Mouse (Mus musculus): ENCODE results near the gene Kcp. TPM values are rescaled to one million over a fixed set of nuclear protein-coding genes. Genes with fewer than 3 reads are reported as not detected.

The Kcp gene
- polyA plus RNA-seq, 1 experiment: 4.9 TPM

- TF ChIP-seq POLR2A (IDR thresholded peaks at IDR 0.05; ENCODE audit: borderline replicate concordance, insufficient read depth, low read length) (no peak), CTCF (IDR thresholded peaks at IDR 0.05; ENCODE audit: borderline replicate concordance, insufficient read depth, low read depth, low read length) (no peak)
- WGBS: 13% methylated on average over 2 of the region's 2 CpGs
- H3K4me3 ChIP-seq (replicated peaks; ENCODE audit: insufficient read depth, low read depth, low read length): no peak overlapping the region
Measured at GRCm38 (mm10) chr6:29497791-29498190, 10.0 kb downstream of the Kcp start.

GRCm38 (mm10) chr6:29496270-29496669 lies 11.5 kb downstream of the Kcp start:
- TF ChIP-seq CTCF (IDR thresholded peaks at IDR 0.05; ENCODE audit: borderline replicate concordance, insufficient read depth, low read depth, low read length) (no peak), POLR2A (IDR thresholded peaks at IDR 0.05; ENCODE audit: borderline replicate concordance, insufficient read depth, low read length) (no peak)
- no peak for DNase-seq
- Histone ChIP-seq H3K4me3 (replicated peaks; ENCODE audit: insufficient read depth, low read depth, low read length) (no peak overlapping the region), H3K27ac (ENCODE audit: insufficient read depth, low read length) (no peak overlapping the region), H3K4me1 (ENCODE audit: control insufficient read depth, insufficient read depth, low read length) (no peaks in the 10 kb centered on the region), H3K27me3 (ENCODE audit: control insufficient read depth, insufficient read depth, low read length) (no peaks in the 10 kb centered on the region)
- 12% methylated on average over 25 of the region's 25 CpGs for WGBS

More at GRCm38 (mm10) chr6:29497791-29498190, 10.0 kb downstream of the Kcp start:
- H3K27me3 ChIP-seq (ENCODE audit: control insufficient read depth, insufficient read depth, low read length): no peaks in the 10 kb centered on the region
- no peaks in the 10 kb centered on the region for H3K4me1 ChIP-seq (ENCODE audit: control insufficient read depth, insufficient read depth, low read length)
- no peak overlapping the region for H3K27ac ChIP-seq (ENCODE audit: insufficient read depth, low read length)
- DNase-seq: no peak

- Histone ChIP-seq H3K4me3 (replicated peaks; ENCODE audit: insufficient read depth, low read depth, low read length) (no peak overlapping the region), H3K4me1 (ENCODE audit: control insufficient read depth, insufficient read depth, low read length) (no peaks in the 10 kb centered on the region), H3K27me3 (ENCODE audit: control insufficient read depth, insufficient read depth, low read length) (no peaks in the 10 kb centered on the region), H3K27ac (ENCODE audit: insufficient read depth, low read length) (no peak overlapping the region)
- 83% methylated on average over 4 of the region's 4 CpGs for WGBS
- no peak for DNase-seq
- TF ChIP-seq CTCF (IDR thresholded peaks at IDR 0.05; ENCODE audit: borderline replicate concordance, insufficient read depth, low read depth, low read length): no peak
- TF ChIP-seq POLR2A (IDR thresholded peaks at IDR 0.05; ENCODE audit: borderline replicate concordance, insufficient read depth, low read length): no peak
Measured at GRCm38 (mm10) chr6:29494101-29494500, 13.7 kb downstream of the Kcp start.

- WGBS: 68% methylated on average over 2 of the region's 2 CpGs
- no peak for TF ChIP-seq CTCF (IDR thresholded peaks at IDR 0.05; ENCODE audit: borderline replicate concordance, insufficient read depth, low read depth, low read length)
- no peak for TF ChIP-seq POLR2A (IDR thresholded peaks at IDR 0.05; ENCODE audit: borderline replicate concordance, insufficient read depth, low read length)
- H3K4me1 ChIP-seq (ENCODE audit: control insufficient read depth, insufficient read depth, low read length): no peaks in the 10 kb centered on the region
- no peak overlapping the region for H3K27ac ChIP-seq (ENCODE audit: insufficient read depth, low read length)
- DNase-seq: no peak
- no peak overlapping the region for H3K4me3 ChIP-seq (replicated peaks; ENCODE audit: insufficient read depth, low read depth, low read length)
- no peaks in the 10 kb centered on the region for H3K27me3 ChIP-seq (ENCODE audit: control insufficient read depth, insufficient read depth, low read length)
Measured at GRCm38 (mm10) chr6:29485951-29486350, 21.8 kb downstream of the Kcp start.

GRCm38 (mm10) chr6:29484716-29485559 lies 22.8 kb downstream of the Kcp start:
- no peak for TF ChIP-seq POLR2A (IDR thresholded peaks at IDR 0.05; ENCODE audit: borderline replicate concordance, insufficient read depth, low read length)
- peak; percentile 87 for TF ChIP-seq CTCF (IDR thresholded peaks at IDR 0.05; ENCODE audit: borderline replicate concordance, insufficient read depth, low read depth, low read length)
- 7% methylated on average over 26 of the region's 26 CpGs for WGBS
- Histone ChIP-seq H3K4me3 (replicated peaks; ENCODE audit: insufficient read depth, low read depth, low read length) (peak overlapping the region; percentile 38), H3K27me3 (ENCODE audit: control insufficient read depth, insufficient read depth, low read length) (no peaks in the 10 kb centered on the region), H3K27ac (ENCODE audit: insufficient read depth, low read length) (no peak overlapping the region), H3K4me1 (ENCODE audit: control insufficient read depth, insufficient read depth, low read length) (no peaks in the 10 kb centered on the region)
- peak; percentile 38 to 60 for DNase-seq

GRCm38 (mm10) chr6:29482691-29483090 lies 25.1 kb downstream of the Kcp start:
- DNase-seq: no peak
- Histone ChIP-seq H3K27me3 (ENCODE audit: control insufficient read depth, insufficient read depth, low read length) (no peaks in the 10 kb centered on the region), H3K27ac (ENCODE audit: insufficient read depth, low read length) (no peak overlapping the region), H3K4me3 (replicated peaks; ENCODE audit: insufficient read depth, low read depth, low read length) (no peak overlapping the region), H3K4me1 (ENCODE audit: control insufficient read depth, insufficient read depth, low read length) (no peaks in the 10 kb centered on the region)
- no peak for TF ChIP-seq CTCF (IDR thresholded peaks at IDR 0.05; ENCODE audit: borderline replicate concordance, insufficient read depth, low read depth, low read length)
- no peak for TF ChIP-seq POLR2A (IDR thresholded peaks at IDR 0.05; ENCODE audit: borderline replicate concordance, insufficient read depth, low read length)
- WGBS: 80% methylated on average over 13 of the region's 13 CpGs

GRCm38 (mm10) chr6:29474736-29475135 lies 33.0 kb downstream of the Kcp start:
- 67% methylated on average over 2 of the region's 2 CpGs for WGBS
- DNase-seq: no peak
- Histone ChIP-seq H3K27ac (ENCODE audit: insufficient read depth, low read length) (no peak overlapping the region), H3K27me3 (ENCODE audit: control insufficient read depth, insufficient read depth, low read length) (no peaks in the 10 kb centered on the region), H3K4me3 (replicated peaks; ENCODE audit: insufficient read depth, low read depth, low read length) (no peak overlapping the region), H3K4me1 (ENCODE audit: control insufficient read depth, insufficient read depth, low read length) (no peaks in the 10 kb centered on the region)
- TF ChIP-seq POLR2A (IDR thresholded peaks at IDR 0.05; ENCODE audit: borderline replicate concordance, insufficient read depth, low read length) (no peak), CTCF (IDR thresholded peaks at IDR 0.05; ENCODE audit: borderline replicate concordance, insufficient read depth, low read depth, low read length) (no peak)
